Mouse (Mus musculus) ES-Bruce4 (cell line): ENCODE data around the gene Selenon.

Experiments used
- CTCF ChIP-seq: IDR thresholded peaks from one replicate; pipeline ENCODE4 v1.8.1; 2011; ENCODE audit warnings: low read depth, low read length
- EP300 ChIP-seq: IDR thresholded peaks from 2 replicates; pipeline ENCODE4 v1.6.1; 2011; ENCODE audit warnings: low read depth, low read length; ENCODE audit not compliant: insufficient read depth
- POLR2A ChIP-seq: IDR thresholded peaks from one replicate; pipeline ENCODE4 v1.8.1; 2011; ENCODE audit warnings: low read length; ENCODE audit not compliant: insufficient read depth

DNA sequence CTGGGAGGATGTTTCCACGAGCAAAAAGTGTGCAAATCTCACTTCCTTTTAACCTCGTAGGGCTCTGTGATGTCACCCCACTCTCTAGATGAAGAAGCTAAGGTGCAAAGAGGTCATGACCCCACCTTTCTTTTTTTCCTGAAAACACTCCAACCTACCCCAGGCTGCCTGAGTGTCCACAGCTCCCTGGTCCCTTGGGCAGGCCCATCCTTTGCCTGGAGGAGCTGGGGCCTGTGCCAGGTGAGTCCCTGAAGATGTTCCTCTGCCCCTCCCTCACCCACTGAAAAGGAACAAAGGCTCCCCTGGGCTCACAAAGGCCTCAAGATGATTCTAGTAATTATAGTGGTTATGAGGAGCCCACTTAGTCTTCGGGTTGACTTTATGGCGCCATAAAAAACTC lies 40.5 kb upstream of the Selenon start:
- no peak for TF ChIP-seq EP300
- TF ChIP-seq CTCF: no peak
- no peak for TF ChIP-seq POLR2A
